Mouse (Mus musculus): ENCODE results near the gene Fancd2os.

Fancd2os gene

GRCm38 (mm10) chr6:113605224-113605545 is 4.7 kb upstream of the Fancd2os start:
- DNase-seq (ENCODE audit: low spot score in 2 of 2), result no peak

GRCm38 (mm10) chr6:113604432-113605223 is 4.1 kb upstream of the Fancd2os start, which contains the start of gene Brk1:
TSS of gene Brk1 (plus strand) at chr6:113604772.
- peak; percentile 88 to 92 for DNase-seq (ENCODE audit: low spot score in 2 of 2)

GRCm38 (mm10) chr6:113603993-113604392 is 3.5 kb upstream of the Fancd2os start:
- no peak for DNase-seq (ENCODE audit: low spot score in 2 of 2)

GRCm38 (mm10) chr6:113602821-113603220 is 2.3 kb upstream of the Fancd2os start:
- no peak for DNase-seq (ENCODE audit: low spot score in 2 of 2)

GRCm38 (mm10) chr6:113599833-113600232 is 682 bp downstream of the Fancd2os start:
- DNase-seq (ENCODE audit: low spot score in 2 of 2), result no peak

- no peak for DNase-seq (ENCODE audit: low spot score in 2 of 2)
These were observed 2.6 kb downstream of the Fancd2os start for GRCm38 (mm10) chr6:113597945-113598344.

- DNase-seq (ENCODE audit: low spot score in 2 of 2), result no peak
These were observed 7.9 kb downstream of the Fancd2os start for GRCm38 (mm10) chr6:113592637-113593036.

GRCm38 (mm10) chr6:113586466-113587183 is 13.9 kb downstream of the Fancd2os start:
- DNase-seq (ENCODE audit: low spot score in 2 of 2), result no peak

GRCm38 (mm10) chr6:113585065-113585464 is 15.4 kb downstream of the Fancd2os start:
- peak in 1 of 2 experiments; percentile 29 for DNase-seq (ENCODE audit: low spot score in 2 of 2)

GRCm38 (mm10) chr6:113583023-113583422 is 17.5 kb downstream of the Fancd2os start:
- no peak for DNase-seq (ENCODE audit: low spot score in 2 of 2)

GRCm38 (mm10) chr6:113579306-113579705 is 21.2 kb downstream of the Fancd2os start:
- no peak for DNase-seq (ENCODE audit: low spot score in 2 of 2)

GRCm38 (mm10) chr6:113576044-113576443 is 24.5 kb downstream of the Fancd2os start:
- DNase-seq (ENCODE audit: low spot score in 2 of 2), result peak; percentile 42 to 76

GRCm38 (mm10) chr6:113564557-113564956 is 36.0 kb downstream of the Fancd2os start:
- DNase-seq (ENCODE audit: low spot score in 2 of 2), result no peak

- no peak for DNase-seq (ENCODE audit: low spot score in 2 of 2)
These were observed 40.8 kb downstream of the Fancd2os start for GRCm38 (mm10) chr6:113559736-113560135.

Measured in frontal cortex, postnatal 36 days (tissue).